Mouse (Mus musculus): ENCODE results near the gene Cops7a.

- TF ChIP-seq CTCF (IDR thresholded peaks at IDR 0.05; ENCODE audit: low read depth) (no peak), EP300 (IDR thresholded peaks at IDR 0.05; ENCODE audit: low read depth) (no peak)
Measured at GRCm38 (mm10) chr6:124992241-124992640, 26.9 kb upstream of the Cops7a start.
